Mouse (Mus musculus) monocyte, adult 5-6 weeks (primary cell): ENCODE results near the gene Rbm41. TPM values are rescaled to one million over a fixed set of nuclear protein-coding genes. Genes with fewer than 3 reads are reported as not detected.

Experiments
- ATAC-seq: fragments of 153-309, 156-312 bp; replicated peaks from 2 replicates; pipeline ENCODE4 v1.8.0; 2017; ENCODE audit warnings: mild to moderate bottlenecking; ENCODE audit not compliant: low TSS enrichment, insufficient number of reproducible peaks, severe bottlenecking, poor library complexity, low FRiP score
- total RNA-seq: library from RNA; stranded (forward); fragments of 200-1000, 200-491, 200-594 nt; gene quantifications from 3 replicates; pipeline ENCODE4 v1.2.3, GENCODE M21; 2017

Gene Rbm41
- total RNA-seq, result 16.1 to 31.8 TPM (median 25.9 TPM) in 3 replicates

GRCm38 (mm10) chrX:139997740-139998690, at the start of gene Rbm41:
Rbm41 (minus strand) TSS chrX:139998595.
- ATAC-seq, result peak; percentile 76; the same call in 1 of the 2 replicates

DNA sequence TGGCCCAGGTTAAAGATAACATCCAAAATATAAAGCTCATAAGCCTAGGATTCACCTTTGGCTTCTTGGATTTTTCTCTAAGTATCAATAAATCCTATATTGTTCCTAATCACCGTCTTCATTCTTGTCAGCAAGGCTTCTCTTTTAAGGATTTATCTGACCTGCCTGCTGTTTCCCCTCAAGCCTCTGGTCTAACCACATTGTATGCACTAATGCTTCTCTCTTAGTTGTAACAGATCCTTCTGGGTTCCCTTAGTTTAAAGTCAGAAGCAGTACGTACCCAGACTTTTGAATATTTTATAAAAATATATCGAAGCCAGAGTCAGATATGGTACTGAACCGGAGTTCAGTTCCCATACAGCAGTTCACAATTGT, 283 bp upstream of the Rbm41 start:
- ATAC-seq, result no peak

GRCm38 (mm10) chrX:139982115-139982514, 16.3 kb downstream of the Rbm41 start:
- no peak for ATAC-seq

DNA sequence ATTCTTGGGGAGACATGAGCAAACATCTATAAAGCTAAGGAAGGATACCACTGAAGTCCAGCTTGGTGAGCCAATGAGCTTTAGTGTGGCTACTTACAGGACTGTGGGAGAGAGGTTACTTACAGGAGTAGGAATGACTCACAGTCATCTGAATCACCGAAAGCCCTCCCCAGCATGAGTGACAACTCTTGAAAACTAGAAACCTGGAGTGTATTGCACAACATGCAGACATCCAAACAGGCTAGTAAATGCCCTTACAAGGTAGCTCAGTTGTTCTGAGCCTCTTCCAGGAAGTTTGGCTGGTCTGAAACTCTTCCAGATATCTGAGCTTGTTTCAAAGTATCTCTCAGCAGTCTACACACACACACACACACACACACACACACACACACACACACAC, 64.9 kb downstream of the Rbm41 start:
- ATAC-seq, result no peak

DNA sequence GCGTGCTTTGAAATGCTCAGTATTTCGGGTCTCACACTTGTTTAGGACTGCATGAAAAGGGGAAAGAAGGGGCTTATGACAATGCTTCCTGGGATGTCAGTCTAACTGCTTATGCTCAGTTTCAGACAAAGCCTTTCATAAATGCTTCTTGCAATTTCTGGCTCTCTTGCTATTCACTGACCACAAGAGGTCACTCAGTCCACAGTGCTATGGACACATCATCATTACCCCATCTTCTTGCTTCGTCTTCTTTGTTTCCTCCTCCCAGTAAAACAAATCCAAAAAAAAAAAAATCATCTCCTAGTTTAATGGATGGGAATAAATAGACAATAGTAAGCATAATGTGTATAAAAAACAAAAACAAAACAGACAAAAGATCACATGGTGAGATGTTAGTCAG, 65.9 kb downstream of the Rbm41 start:
- ATAC-seq, result no peak

DNA sequence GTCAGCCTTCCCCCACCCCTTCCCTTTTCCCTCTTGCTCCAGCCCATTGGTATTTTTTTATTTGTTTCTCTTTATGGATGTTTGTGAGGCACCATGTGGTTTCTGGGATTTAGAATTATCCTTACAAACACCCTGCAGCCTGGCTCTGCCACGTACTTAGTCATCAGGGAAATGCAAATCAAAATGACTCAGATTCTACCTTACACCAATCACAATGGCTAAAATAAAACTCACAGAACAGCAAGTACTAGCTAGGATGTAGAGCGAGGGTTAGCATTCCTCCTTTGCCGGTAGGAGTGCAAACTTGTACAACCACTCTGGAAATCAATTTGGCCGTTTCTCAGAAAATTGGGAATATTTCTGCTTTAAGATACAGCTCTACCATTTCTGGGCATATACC, 77.8 kb downstream of the Rbm41 start:
- no peak for ATAC-seq

DNA sequence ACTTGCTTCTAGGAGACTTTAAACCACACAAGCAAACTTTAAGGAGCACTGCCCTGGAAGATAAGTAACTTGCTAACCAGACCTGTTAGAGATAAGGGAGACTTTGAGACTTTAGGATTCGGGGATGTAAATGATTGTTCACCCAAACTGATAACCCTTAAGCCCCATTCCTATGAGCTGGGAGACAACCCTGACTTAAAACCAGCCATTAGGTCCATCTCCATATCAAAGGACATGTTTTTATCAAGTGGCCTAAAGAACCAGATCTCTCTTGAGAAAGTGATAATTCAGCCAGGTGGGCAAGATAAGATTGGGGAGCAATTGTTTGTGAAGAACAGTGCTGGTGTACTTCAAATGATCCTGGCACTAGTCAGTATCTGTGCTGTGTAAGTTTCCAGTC, 107.0 kb downstream of the Rbm41 start:
- ATAC-seq, result no peak

- no peak for ATAC-seq
Measured at GRCm38 (mm10) chrX:139883221-139883620, 115.2 kb downstream of the Rbm41 start.

GRCm38 (mm10) chrX:139877936-139878335, 120.5 kb downstream of the Rbm41 start:
- no peak for ATAC-seq

GRCm38 (mm10) chrX:139877105-139877504, 121.3 kb downstream of the Rbm41 start:
- ATAC-seq, result no peak

GRCm38 (mm10) chrX:139870938-139871791, 127.2 kb downstream of the Rbm41 start, which contains the start of gene Morc4:
Morc4 (minus strand) TSS chrX:139871677.
- no peak for ATAC-seq

- no peak for ATAC-seq
Measured at GRCm38 (mm10) chrX:139870300-139870711, 128.1 kb downstream of the Rbm41 start.

DNA sequence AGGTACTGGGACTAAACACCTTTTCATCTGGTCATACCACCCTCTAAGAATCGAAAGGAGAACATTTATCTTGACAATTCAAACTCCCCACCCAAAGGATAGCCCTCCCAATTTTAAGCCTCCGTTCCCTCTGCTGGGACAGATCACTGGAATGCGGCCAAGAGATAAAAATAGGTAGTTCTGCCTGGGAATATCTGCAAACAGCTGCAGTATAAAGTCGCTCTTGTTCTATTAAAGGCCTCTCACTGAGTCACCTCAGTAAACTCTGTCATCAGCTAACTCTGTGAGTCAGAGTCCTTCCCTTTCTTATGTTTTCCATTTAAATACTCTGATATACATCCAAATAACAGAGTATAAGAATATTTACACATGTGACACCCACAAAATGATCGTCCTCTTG, 139.0 kb downstream of the Rbm41 start:
- ATAC-seq, result no peak

DNA sequence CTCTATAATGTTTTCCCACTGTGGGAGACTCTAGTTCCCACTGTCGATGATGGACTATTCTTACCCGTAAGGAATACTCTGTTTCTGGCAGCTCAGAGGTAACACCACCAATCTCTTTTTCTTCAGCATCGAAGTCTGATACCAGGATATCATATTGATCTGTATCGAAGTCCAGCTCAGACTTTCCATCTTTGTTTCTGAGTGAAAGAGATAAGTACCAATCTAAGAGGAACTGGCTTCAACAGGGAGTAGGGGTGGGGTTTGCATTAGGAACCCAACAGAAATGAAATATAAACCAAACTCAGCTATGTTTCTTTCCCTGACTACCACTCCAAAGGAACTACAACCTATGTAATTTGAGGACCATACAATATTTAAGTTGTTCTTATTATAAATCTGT, 143.6 kb downstream of the Rbm41 start:
- no peak for ATAC-seq

- no peak for ATAC-seq
Measured at GRCm38 (mm10) chrX:139841091-139841490, 157.3 kb downstream of the Rbm41 start.

Other genes with a start within 250 kb of the Rbm41 start
- not detected in 3 replicates for gene Ripply1, start 216.2 kb downstream of the Rbm41 start, total RNA-seq
- not detected in 3 replicates for gene Cldn2, start 197.8 kb downstream of the Rbm41 start, total RNA-seq
- not detected in 3 replicates for gene Morc4, start 126.9 kb downstream of the Rbm41 start, total RNA-seq
- gene Nup62cl, start 64.1 kb upstream of the Rbm41 start, total RNA-seq, result not detected in 3 replicates
- gene Pih1h3b, start 64.3 kb upstream of the Rbm41 start, total RNA-seq, result 0.29 TPM in 1 of 3 replicates, not detected in the others